Mouse (Mus musculus) G1E (cell line): ENCODE results near the gene Tmem192. TPM values are rescaled to one million over a fixed set of nuclear protein-coding genes. Genes with fewer than 3 reads are reported as not detected.

Experiments used
- ATAC-seq: 2 replicates; pipeline ENCODE4 v1.8.0; 2016; ENCODE audit warnings: mild to moderate bottlenecking; ENCODE audit not compliant: insufficient number of reproducible peaks, poor library complexity, low FRiP score, severe bottlenecking; ENCODE audit errors: extremely low read depth
- DNase-seq: peaks from one replicate; pipeline ENCODE4 v3.0.0; 2012; ENCODE audit warnings: low spot score
- H3K27me3 ChIP-seq: 2 replicates; pipeline ENCODE4 v1.6.1; 2012; ENCODE audit warnings: mild to moderate bottlenecking, low read length, inconsistent platforms; ENCODE audit not compliant: insufficient read depth
- H3K36me3 ChIP-seq: replicated peaks from 2 replicates; pipeline ENCODE3; 2012; ENCODE audit warnings: mild to moderate bottlenecking, inconsistent platforms
- H3K4me1 ChIP-seq: 2 replicates; pipeline ENCODE4 v1.6.1; 2012; ENCODE audit warnings: low read depth, low read length, inconsistent platforms, mixed read lengths; ENCODE audit not compliant: insufficient read depth
- H3K4me3 ChIP-seq: 2 replicates; pipeline ENCODE4 v1.5.1; 2012; ENCODE audit warnings: low read depth, mild to moderate bottlenecking, inconsistent platforms, low read length, moderate library complexity, mixed read lengths
- H3K9me3 ChIP-seq: replicated peaks from 2 replicates; pipeline ENCODE4 v1.6.1; 2012; ENCODE audit warnings: inconsistent platforms
- CTCF ChIP-seq: IDR thresholded peaks from 2 replicates; pipeline ENCODE4 v1.5.1; 2012; ENCODE audit warnings: low read depth, low read length, inconsistent platforms, mixed read lengths
- GATA1 ChIP-seq: IDR thresholded peaks from 2 replicates; pipeline ENCODE4 v1.6.1; 2012; ENCODE audit warnings: borderline replicate concordance, low read length, inconsistent platforms, mixed read lengths
- GATA2 ChIP-seq: IDR thresholded peaks from 2 replicates; pipeline ENCODE4 v1.6.1; 2012; ENCODE audit warnings: low read depth, low read length, inconsistent platforms, borderline replicate concordance
- POLR2AphosphoS5 ChIP-seq: IDR thresholded peaks from 2 replicates; pipeline ENCODE4 v1.6.1; 2012; ENCODE audit warnings: low read depth, low read length, inconsistent platforms; ENCODE audit not compliant: insufficient replicate concordance
- TAL1 ChIP-seq: conservative IDR thresholded peaks from 2 replicates; pipeline ENCODE4 v1.6.1; 2012; ENCODE audit warnings: low read depth, low read length, inconsistent platforms, mixed read lengths
- polyA plus RNA-seq: library from polyadenylated mRNA; stranded (reverse); fragments of >175 nt; gene quantifications from 2 replicates; pipeline ENCODE4 v1.2.3, GENCODE M21; 2012
- total RNA-seq, 2 experiments: library from RNA; stranded (forward) in 1 of 2; stranded (reverse) in 1 of 2; fragments of 200-1000 nt in 1 of 2; fragments of >200 nt in 1 of 2; fragmentation: Nextera tagmentation in 1 of 2; gene quantifications; 2 replicates each; pipeline ENCODE4 v1.2.3; 2014 to 2017

The Tmem192 gene
- 28.4 and 31.2 TPM in 2 replicates for total RNA-seq (2014; fragmentation: Nextera tagmentation)
- total RNA-seq (2017) = 24.2 and 25.4 TPM in 2 replicates
- polyA plus RNA-seq = 42.5 and 48.1 TPM in 2 replicates

GRCm38 (mm10) chr8:64946820-64947697 lies at the start of gene Tmem192:
Tmem192 (plus strand) TSS chr8:64947185.
- DNase-seq (peak; percentile 94), ATAC-seq (peak; percentile 75)
- TF ChIP-seq TAL1 = no peak
- TF ChIP-seq GATA1 = no peak
- no peak for TF ChIP-seq CTCF
- no peak for TF ChIP-seq POLR2AphosphoS5
- no peak for TF ChIP-seq GATA2
- H3K27me3 ChIP-seq = peaks cover 12% of the 10 kb centered on the region
- H3K36me3 ChIP-seq = peaks cover 21% of the 10 kb centered on the region
- peaks cover 28% of the 10 kb centered on the region for H3K4me1 ChIP-seq
- H3K9me3 ChIP-seq = no peaks in the 10 kb centered on the region
- H3K4me3 ChIP-seq = peak within 1 kb of the TSS; percentile 89

DNA sequence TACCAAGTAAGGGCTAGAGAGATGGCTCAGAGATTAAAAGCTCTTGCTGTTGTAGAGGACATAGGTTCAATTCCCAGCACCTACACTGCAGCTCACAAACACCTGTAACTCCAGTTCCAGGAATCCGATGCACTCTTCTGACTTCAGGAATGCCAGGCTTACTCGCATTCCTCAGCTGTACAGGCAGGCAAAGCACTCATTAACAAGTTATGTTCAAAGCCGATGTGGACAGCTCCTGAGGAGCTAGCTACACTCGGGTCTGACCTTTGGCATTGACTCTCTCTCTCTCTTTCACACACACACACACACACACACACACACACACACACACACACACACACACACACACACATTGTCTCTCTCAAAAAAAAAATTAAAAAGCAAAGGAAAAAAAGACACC lies 48.3 kb upstream of the Tmem192 start:
- Histone ChIP-seq H3K4me3 (no peak overlapping the region), H3K36me3 (no peaks in the 10 kb centered on the region), H3K27me3 (no peaks in the 10 kb centered on the region), H3K9me3 (no peaks in the 10 kb centered on the region), H3K4me1 (no peaks in the 10 kb centered on the region)
- TF ChIP-seq TAL1 = no peak
- no peak for TF ChIP-seq CTCF
- TF ChIP-seq GATA2 = no peak
- TF ChIP-seq POLR2AphosphoS5 = no peak
- no peak for TF ChIP-seq GATA1
- DNase-seq (no peak), ATAC-seq (no peak)

DNA sequence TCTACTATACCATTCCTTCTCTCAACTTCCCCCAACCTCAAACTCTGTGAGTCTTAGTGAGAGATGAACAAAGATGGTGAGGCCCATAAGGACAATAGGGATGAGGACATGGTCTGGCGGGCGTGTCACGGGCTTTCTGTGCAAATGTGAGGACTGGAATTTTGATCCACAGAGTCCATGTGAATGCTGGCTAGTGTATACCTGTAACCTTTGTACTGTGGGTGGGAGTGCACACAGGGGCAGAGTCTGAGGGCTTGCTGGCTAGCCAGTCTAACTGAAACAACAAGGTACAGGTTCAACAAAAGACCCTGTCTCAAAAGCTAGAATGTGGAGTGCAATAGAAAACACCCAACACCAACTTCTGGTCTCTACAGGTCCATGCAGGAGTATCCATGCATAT lies 46.3 kb upstream of the Tmem192 start:
- H3K4me1 ChIP-seq = no peaks in the 10 kb centered on the region
- H3K36me3 ChIP-seq = no peaks in the 10 kb centered on the region
- no peak overlapping the region for H3K4me3 ChIP-seq
- ATAC-seq (no peak), DNase-seq (no peak)
- no peak for TF ChIP-seq CTCF
- no peak for TF ChIP-seq GATA1
- TF ChIP-seq POLR2AphosphoS5 = no peak
- no peak for TF ChIP-seq TAL1
- no peak for TF ChIP-seq GATA2
- no peaks in the 10 kb centered on the region for H3K9me3 ChIP-seq
- no peaks in the 10 kb centered on the region for H3K27me3 ChIP-seq

GRCm38 (mm10) chr8:64901527-64902156 lies 45.3 kb upstream of the Tmem192 start:
- TF ChIP-seq TAL1 (no peak), GATA2 (no peak), CTCF (no peak), POLR2AphosphoS5 (no peak), GATA1 (no peak)
- H3K4me1 ChIP-seq = no peaks in the 10 kb centered on the region
- no peaks in the 10 kb centered on the region for H3K9me3 ChIP-seq
- DNase-seq (no peak), ATAC-seq (no peak)
- no peaks in the 10 kb centered on the region for H3K27me3 ChIP-seq
- H3K36me3 ChIP-seq = no peaks in the 10 kb centered on the region
- H3K4me3 ChIP-seq = no peak overlapping the region

DNA sequence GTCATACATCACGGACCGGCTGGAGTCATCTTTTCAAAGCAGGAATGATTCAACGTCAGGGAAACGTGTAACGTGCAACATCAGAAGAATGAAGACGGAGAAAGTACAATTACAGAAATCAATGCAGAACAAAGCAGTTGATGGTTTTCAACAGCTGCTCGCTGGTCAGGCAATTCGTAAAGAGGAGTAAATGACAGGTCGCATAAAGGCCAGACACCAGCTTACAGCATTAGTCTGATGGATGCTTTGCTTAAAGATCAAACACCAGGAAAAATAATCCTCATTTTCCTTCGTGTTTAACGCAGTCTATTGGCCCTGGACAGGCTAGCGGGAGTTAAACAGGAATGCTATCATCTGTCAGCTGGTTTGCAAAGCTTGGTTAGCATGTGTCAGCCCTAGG lies 44.8 kb upstream of the Tmem192 start:
- DNase-seq = no peak
- H3K36me3 ChIP-seq = no peaks in the 10 kb centered on the region
- no peaks in the 10 kb centered on the region for H3K27me3 ChIP-seq
- H3K4me1 ChIP-seq = no peaks in the 10 kb centered on the region
- H3K9me3 ChIP-seq = no peaks in the 10 kb centered on the region
- TF ChIP-seq CTCF (no peak), POLR2AphosphoS5 (no peak), GATA1 (no peak), GATA2 (no peak), TAL1 (no peak)
- H3K4me3 ChIP-seq = no peak overlapping the region
- no peak for ATAC-seq

- H3K27me3 ChIP-seq = no peaks in the 10 kb centered on the region
- no peaks in the 10 kb centered on the region for H3K4me1 ChIP-seq
- no peak for ATAC-seq
- no peak overlapping the region for H3K4me3 ChIP-seq
- no peaks in the 10 kb centered on the region for H3K36me3 ChIP-seq
- TF ChIP-seq POLR2AphosphoS5 (no peak), TAL1 (no peak), CTCF (no peak), GATA2 (no peak), GATA1 (no peak)
- no peaks in the 10 kb centered on the region for H3K9me3 ChIP-seq
- no peak for DNase-seq
Observed at GRCm38 (mm10) chr8:64903778-64904177, 43.2 kb upstream of the Tmem192 start.
